Mouse (Mus musculus): ENCODE measurements at regions not wholly inside any gene's neighbourhood (a gene's known extent, or its start where the extent isn't known, plus 50 kb on each side); places are given as distances from the start of the nearest gene placed in this dataset.
"Not testable (repeated sequence)": the region's sequence is repeated elsewhere in the genome, so short reads cannot be mapped to it uniquely, and the experiment has no call there.

DNA sequence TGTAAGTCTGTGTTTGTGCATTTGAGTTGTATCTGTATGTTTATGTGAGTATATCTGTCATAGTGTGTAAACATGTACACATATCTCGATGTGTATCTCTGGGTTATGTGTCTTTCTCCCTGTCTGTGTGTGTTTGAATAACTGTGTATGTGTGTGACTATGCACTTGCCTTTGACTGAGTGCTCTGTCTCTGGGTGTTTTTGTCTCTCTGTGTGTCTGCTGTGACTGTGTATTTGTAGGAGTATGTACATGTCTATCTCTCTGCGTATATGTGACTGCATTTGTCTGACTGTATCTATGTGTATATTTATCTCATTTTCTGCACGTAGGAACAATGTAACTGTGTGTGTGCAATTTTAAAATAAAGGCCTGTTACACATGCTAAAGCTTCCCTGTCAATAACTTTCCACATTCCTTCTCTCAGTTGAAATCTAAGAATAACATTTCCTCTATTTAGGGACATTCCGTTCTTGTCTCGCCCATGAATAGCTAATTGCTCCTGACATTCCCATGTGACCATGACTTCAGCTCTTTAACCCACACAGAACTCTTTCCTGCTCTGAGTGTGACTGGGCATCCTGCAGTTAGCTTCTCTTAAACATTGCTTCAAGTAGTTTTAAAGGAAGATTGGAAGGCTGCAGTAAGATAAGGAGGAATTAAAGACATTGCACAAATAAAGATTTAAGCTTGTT, 257.2 kb upstream of the Klf6 start:
- no peak for DNase-seq (ENCODE audit: low spot score)

DNA sequence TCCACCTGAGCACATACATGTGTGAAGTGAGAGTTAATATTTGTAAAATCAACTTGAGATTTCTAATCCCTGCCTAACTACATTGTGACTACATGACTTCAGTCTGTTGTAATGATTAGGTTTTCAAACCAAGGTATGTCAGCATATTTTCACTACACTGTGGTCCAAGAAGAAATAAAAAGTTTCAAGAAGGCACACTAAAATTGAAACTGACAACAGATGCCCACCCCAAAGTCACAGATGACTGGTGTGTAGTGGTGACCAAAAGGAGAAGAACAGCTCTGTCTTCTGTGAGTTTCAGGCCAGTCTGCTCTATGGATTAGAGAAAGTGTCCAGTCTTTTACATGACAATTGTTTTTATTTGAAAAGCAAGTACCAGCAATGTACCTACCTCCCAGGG, 255.9 kb upstream of the Klf6 start:
- no peak for DNase-seq (ENCODE audit: low spot score)

DNA sequence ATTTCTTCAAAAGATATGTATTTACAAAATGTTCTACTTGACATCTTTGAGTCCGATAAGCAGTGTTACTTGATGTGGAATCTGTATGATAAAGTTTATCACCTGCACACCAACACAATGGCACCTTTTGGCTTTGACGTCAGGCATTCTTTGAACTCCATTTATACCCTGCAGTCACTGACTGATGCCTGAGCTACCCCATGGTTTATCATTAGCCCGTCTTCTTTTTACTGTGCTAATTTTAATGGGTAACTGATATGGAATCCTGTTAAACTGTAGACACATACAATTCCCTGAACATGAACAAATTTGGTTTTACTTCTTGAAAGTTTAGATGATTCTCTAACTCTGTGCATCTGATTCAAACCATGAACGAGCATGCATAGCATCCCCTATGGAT, 253.8 kb upstream of the Klf6 start:
- DNase-seq (ENCODE audit: low spot score) = no peak

DNA sequence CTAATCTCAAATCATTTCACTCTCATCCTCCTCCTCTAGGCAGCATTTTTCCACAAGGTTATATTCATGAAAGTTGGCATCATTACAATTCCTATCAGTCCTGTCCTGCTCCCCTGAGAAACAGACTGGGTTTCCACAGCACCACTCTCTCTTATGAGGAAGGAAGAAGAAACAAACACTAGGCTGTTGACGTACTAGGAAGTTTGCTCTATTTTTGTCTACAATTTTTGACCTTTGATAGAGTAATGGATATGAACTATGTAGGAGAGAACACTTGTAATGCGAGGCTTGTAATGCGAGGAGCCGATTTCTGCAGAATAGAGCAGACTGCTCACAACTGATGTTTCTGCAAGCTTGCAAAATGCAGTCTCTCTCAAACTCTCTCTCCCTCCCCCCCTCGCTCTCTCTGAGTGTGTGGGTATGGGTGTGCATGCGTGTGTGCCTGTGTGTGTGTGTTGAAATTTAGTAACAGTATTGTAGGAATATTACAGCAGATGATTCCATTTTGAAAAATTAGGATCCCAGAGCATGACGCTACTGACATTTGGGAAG, 247.0 kb upstream of the Klf6 start:
- no peak for DNase-seq (ENCODE audit: low spot score)

DNA sequence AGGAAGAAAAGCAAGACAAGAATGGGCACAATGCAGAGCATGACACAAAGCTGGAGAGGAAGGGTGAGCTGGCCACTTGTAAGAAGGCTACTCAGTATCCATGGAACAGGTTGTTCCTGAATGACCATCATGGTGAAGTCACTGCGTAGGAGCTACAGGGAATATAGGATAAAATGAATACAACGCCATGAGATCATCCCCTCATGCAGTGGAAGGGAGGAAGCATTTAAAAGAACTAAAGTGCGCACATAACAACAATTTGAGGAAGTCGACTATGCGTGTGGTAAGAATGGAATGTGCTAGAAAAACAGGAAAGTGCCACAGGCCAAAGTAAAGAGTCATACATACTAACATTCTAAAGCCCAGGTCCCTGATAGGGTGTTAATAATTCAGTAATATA, 246.4 kb upstream of the Klf6 start:
- DNase-seq (ENCODE audit: low spot score) = no peak

DNA sequence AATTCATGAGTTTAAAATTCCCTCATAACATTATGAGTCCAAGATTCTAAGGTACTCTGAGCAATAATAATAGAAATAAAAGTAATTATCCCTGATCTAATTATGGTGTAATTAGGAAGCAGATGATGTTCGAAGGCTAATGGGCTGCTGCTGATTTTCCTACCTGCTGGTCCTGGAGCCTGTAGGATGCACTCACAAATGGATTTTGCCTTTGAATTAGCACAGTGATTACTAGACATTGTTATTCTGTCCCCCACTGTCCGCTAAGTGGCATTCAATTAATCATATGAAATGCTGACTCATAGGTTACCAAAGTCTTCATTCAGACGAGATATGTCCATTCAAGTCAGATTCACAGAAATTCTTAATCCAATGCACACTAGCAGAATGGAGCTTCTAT, 246.0 kb upstream of the Klf6 start:
- DNase-seq (ENCODE audit: low spot score) = no peak

DNA sequence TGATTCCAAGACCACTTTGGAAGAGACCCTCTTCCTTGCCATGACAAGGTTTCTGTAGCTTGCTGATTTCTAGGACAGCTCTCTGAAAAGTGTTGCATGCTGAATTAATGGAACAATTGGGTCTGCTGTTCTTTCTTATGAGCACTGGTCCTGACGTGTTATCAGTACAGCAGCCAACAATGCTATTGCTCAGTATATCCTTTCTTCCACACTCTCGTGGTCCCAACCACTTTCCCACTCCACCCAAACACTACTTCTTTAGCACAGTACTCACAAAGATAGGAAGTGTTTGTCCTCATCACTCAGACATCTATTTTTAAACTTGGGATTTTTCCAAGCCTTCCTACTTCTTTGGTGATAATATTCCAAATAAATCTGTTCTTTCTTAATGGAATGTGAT, 233.2 kb upstream of the Klf6 start:
- DNase-seq (ENCODE audit: low spot score) = no peak

DNA sequence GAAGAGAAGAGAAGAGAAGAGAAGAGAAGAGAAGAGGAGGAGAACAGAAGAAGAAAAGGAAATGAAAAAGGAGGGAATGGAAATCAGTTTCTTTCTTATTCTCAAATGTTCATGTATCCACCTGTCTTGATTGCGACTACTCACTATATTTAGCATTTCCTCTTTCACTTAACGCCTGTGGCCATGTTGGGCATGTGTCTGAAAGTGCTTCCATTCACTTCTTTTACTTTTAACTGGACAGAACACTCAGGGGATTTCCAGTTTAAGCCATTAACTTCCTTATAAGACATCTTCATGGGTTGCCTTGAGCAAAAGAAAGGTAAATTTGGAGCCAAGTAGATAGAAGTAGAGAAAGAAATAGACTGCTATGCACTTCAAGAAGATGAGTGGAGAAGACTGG, 226.3 kb upstream of the Klf6 start:
- DNase-seq (ENCODE audit: low spot score) = no peak

DNA sequence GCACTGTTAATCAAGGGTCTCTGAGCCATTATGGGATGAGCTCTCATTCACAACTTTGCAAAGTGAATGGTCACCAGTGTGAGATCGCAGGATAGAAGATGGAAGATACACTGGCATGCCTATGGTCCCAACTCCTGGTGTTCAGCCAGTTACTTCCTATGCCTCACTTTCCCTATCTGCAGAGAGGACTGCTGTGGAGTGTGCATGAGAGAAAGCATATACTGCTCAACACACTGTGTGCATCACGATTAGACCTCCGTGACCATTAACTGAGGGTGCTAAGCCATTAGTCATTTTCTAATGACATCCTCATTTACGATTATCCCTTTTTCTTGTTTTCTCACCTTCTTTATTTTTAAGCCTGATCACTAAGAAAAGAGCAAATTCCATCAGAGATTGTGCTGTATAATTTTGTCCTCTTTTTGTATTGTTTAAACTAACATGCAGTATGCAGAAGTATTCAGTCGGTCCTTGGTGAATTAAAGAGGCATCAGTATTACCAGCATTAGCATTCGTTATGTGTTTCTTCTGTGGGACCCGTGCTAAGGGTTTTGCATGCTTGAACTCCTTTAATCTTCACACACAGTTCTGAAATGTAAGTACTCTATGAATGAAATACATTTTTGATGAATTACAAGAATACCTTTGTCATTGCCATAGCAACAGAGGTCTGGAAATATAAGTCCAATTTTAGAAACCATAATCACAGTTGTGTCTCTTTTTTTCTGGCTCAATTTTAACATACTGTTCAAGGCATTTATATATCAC, 219.4 kb upstream of the Klf6 start:
- no peak for DNase-seq (ENCODE audit: low spot score)

DNA sequence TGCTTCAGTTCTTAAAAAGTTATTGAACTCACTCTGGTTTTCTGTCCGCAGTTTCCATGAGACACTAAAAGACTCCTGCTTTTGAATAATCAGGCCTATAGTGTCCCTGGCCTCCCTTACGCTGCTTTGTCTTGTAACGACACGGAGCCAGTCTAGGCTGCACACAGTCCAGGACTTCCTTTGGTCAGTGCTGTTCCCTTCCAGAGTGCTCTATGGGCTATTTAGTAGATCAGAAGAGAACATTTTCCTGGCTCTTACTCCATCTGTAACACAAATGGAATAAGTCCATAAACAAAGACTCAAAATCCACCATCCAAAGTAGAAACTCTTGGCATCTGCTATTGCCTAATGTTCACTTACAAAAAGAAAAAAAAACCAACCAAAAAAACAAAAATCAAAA, 213.0 kb upstream of the Klf6 start:
- DNase-seq (ENCODE audit: low spot score) = no peak

DNA sequence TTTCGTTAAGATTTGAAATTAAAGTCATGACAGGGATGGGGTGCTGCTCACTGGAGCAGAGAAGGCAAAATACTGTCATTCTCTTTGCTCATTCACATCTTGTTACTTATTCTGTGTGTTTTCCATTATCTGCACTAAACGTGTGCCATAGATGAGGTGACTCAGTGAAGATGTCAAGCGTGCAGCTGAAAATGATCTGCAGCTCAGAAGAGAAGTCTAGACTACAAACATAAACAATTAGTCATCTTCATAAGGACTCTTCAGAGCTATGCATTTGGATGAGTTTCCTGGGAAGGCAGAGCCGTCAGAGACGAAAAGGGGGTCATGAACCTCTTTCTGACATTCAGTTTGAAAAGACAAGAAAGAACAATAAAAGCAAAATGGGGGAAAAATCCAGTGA, 203.7 kb upstream of the Klf6 start:
- no peak for DNase-seq (ENCODE audit: low spot score)

DNA sequence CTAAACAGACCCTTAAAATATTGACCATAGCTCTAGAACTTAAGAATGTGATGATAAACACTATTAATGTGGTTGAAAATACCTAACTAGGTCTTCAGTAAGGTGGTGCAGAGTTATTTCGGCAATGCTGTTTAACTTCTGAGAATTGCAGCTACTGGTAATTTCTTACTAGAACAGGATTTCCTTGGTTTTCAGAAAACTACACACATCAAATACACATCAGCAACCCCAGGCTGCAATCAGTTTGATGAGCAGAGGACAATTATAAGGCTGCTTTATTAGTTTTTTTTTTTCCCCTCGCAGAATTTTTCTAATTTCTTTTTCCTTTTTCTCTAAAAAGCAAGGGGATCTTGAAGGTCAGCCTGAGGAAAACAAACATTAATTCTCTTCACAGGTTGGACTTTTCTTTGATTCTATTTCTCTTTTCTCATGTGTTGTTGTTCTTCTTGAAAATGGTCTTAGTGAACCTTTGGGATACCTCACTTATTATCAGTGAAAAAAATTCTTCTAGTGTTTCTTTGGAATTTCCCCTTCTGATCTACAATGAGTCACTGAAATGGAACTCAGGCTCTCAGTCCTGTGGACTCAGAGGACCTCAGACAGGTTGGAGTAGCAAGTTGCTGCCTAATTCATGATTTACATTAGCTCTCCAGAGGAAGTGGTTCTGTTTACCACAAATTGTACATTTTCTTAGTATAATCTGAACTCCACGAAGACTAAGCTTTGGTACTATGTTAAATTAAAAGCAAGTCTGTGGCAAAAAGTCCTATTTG, 194.9 kb upstream of the Klf6 start:
- no peak for DNase-seq (ENCODE audit: low spot score)

DNA sequence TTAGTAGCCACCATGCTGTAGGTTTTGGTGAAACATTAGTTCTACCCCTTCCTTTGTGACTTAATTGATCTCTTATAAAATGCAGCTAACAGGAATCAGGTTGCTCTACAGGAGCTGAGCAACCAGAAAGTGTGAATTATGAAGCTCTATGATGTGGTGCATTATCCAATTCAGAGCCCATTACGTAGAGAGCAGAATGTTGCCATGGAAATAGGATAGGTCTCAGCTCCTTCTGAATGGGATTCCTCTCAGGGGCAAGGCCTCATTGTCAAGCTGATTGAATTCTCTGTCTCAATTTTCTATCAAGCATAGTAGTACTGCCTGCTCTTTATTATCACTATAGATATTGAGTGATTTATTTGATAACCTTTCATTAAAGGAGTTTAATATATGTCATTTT, 185.6 kb upstream of the Klf6 start:
- DNase-seq (ENCODE audit: low spot score) = no peak

DNA sequence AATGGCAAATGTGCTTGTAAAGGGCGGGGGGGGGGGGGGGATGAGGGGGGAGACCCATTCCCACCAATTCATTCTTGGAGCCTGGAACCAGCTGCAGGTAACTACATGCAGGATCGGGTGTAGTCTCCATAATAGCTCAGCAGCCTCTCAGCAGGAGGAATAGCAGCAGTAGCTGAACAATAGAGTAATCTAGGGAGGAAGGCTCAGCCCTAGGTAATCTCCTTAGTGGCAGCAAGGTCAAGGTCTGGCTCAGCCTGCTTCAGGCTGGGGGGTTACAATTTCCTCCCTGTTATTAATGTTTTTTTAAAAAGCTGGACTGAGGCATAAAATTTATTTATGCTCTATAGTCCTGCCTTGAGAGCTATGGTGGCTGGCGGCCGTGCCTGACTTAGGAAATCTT, 171.2 kb upstream of the Klf6 start:
- no peak for DNase-seq (ENCODE audit: low spot score)

DNA sequence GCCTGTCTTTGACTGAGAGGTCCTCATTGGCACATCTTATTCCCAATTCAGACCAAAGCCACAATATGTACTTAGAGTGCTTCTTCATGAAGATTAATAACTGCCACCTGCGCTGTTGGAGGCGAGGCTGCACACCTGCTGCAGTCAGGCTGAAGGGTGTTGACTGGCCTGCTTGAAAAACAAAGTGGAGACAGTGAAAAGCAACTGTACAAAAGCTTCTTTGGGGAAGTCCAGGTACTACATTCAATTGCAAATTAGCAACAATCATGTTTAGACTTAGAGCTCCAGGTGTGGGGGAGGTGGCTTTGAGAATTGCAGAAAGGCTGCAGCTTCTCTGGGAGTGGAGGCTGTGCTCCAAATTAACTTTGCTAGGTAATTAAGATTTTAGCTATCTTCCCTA, 170.6 kb upstream of the Klf6 start:
- not testable (repeated sequence) for DNase-seq (ENCODE audit: low spot score)

DNA sequence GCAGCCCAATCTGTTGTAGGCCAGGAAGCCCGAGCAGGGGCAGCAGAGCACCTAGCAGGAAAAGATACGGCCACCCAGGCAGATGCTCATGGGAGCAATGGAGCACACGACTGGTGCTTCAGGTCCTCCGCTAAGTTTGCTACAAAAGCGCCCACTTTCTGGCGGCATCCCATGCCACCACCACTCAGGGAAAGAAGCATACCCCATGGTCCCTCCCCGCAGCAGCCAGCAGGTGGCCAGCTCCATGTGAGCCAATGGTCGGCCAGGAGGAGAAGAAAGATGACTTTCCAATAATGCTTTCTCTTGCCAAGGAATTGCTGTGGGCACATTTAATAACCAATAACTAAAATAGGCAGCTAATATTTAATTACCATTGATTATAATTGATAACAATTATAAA, 166.7 kb upstream of the Klf6 start:
- DNase-seq (ENCODE audit: low spot score) = no peak

DNA sequence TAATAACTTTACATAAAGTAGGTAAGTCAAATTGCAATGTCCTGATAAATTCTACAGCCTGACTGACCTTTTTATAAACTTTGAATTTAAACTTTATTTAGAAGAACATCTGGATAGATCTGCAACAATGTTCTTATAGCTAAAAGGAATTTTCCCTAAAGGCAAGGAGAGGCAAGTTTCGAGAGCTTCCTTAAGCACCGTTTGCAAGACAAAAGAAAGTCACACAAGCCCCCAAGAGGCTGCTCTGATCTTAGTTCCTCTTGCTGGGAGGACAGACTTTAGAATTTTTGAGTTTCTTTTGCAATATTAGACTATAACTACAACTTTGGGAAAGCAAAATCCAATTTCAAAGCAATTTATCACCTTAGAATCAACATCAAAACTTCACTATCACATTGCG, 165.7 kb upstream of the Klf6 start:
- DNase-seq (ENCODE audit: low spot score) = not testable (repeated sequence)

DNA sequence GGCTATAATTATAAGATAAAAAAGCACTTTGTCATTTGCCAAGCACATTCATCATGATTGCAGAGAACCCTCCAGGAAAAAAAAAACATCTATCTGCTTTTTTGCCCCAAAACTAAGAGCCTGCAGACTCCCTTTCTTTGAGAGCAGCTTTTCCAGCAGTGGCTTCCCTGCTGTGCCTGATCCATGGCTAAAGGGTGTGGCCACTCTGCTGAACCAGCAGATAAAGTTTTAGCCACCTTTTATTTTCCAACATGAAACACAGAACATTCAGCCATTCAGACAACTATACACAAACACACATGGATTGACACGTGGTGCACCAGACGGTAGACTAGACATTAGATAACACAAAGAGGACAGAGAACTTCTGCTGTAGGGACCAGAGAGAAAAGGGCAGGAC, 164.9 kb upstream of the Klf6 start:
- DNase-seq (ENCODE audit: low spot score) = no peak

DNA sequence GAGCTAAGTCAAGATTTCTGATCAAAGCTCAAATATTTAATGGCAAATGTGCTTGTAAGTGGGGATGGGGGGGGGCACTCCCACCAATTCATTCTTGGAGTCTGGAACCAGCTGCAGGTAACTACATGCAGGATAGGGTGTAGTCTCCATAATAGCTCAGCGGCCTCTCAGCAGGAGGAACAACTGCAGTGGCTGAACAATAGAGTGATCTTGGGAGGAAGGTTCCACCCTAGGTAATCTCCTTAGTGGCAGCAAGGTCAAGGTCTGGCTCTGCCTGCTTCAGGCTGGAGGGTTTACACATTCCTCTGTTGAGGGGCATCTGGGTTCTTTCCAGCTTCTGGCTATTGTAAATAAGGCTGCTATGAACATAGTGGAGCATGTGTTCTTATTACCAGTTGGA, 164.0 kb upstream of the Klf6 start:
- DNase-seq (ENCODE audit: low spot score) = not testable (repeated sequence)

DNA sequence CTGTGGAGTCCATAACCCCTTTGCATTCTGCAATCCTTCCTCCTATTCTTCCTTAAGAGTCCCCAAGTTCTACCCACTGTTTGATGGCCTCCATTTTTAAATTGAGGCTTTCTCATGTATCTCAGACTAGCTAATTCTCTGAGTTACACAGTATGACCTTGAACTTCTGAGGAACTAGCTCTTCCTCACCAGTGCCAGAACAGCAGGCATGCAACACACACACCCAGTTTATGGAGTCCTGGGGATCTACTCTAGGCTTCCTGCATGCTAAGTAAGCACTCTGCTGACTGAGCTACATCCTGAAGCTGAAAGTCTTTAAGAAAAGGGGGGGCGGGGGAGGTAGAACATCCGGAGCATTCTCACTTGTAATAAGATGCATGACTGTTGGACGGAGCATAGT, 159.2 kb upstream of the Klf6 start:
- no peak for DNase-seq (ENCODE audit: low spot score)

DNA sequence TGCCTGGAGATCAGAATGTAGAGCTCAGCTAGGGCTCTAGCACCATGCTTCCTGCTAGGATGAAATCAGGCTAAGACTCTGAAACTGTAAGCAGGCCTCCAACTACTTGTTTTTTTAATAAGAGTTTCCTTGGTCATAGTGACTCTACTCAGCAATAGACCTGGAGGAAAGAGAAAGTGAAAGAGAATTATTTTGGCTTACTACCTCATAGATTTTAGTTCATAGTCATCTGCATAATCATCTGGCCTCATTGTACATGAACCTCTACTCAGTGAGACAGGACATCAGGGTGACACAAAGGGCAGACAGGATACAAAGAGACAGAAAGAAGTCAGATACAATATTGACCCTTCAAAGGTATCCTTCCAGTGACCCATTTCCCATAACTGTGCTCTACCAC, 156.3 kb upstream of the Klf6 start:
- DNase-seq (ENCODE audit: low spot score) = no peak

DNA sequence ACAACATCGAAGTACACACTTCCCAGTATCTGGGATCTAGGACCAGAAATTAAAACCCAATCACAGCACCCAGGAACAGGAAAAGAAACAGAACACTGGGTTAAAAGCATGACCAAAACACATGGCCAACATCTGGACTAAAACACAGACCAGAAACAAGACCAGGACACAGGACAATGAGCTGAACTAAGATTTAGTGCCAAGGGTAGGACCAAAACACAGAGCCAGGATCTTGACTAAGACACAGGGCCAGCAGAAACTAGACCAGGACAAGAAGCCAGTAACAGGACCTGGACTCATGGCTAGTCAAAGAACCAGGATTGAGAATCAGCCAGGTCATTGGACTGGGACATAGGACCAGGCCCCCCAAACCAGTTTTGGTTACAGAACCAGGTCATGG, 149.6 kb upstream of the Klf6 start:
- no peak for DNase-seq (ENCODE audit: low spot score)

Measured in thymus, postnatal 0 days (tissue).